Mouse (Mus musculus): ENCODE results near the gene Cyfip1. TPM values are rescaled to one million over a fixed set of nuclear protein-coding genes. Genes with fewer than 3 reads are reported as not detected.

Cyfip1 gene
- 76.2 and 79.7 TPM in 2 replicates for total RNA-seq (2021)
- long read RNA-seq, experiment 1, full-length matches to known transcripts: 46 of 66 reads
- long read RNA-seq, experiment 1, partial matches to known transcripts: 17 of 66 reads
- long read RNA-seq, experiment 1, other reads (novel, unspliced or antisense): 3 of 66 reads
- long read RNA-seq, experiment 2, full-length matches to known transcripts: 40 of 57 reads
- long read RNA-seq, experiment 2, partial matches to known transcripts: 9 of 57 reads
- long read RNA-seq, experiment 2, other reads (novel, unspliced or antisense): 8 of 57 reads

GRCm38 (mm10) chr7:55841445-55841844, at the start of gene Cyfip1:
Gene Cyfip1, plus strand, starts transcription at chr7:55841745.
- no peak for DNase-seq

GRCm38 (mm10) chr7:55792280-55792679, 49.3 kb upstream of the Cyfip1 start:
- DNase-seq: no peak

- no peak for DNase-seq
These were observed 48.2 kb upstream of the Cyfip1 start for GRCm38 (mm10) chr7:55793236-55793951.

GRCm38 (mm10) chr7:55793952-55794603, 47.5 kb upstream of the Cyfip1 start, which contains the start of gene Tubgcp5:
Gene Tubgcp5, plus strand, starts transcription at chr7:55794154.
- DNase-seq: peak; percentile 99

- DNase-seq: no peak
These were observed 41.6 kb upstream of the Cyfip1 start for GRCm38 (mm10) chr7:55799981-55800380.

- DNase-seq: no peak
These were observed 31.6 kb upstream of the Cyfip1 start for GRCm38 (mm10) chr7:55809967-55810366.

- DNase-seq: no peak
These were observed 17.1 kb upstream of the Cyfip1 start for GRCm38 (mm10) chr7:55824468-55824867.

- no peak for DNase-seq
These were observed 14.0 kb upstream of the Cyfip1 start for GRCm38 (mm10) chr7:55827551-55827950.

- no peak for DNase-seq
These were observed 4.7 kb upstream of the Cyfip1 start for GRCm38 (mm10) chr7:55836877-55837276.

GRCm38 (mm10) chr7:55841977-55842503, 495 bp downstream of the Cyfip1 start:
- DNase-seq: peak; percentile 97

GRCm38 (mm10) chr7:55842504-55843152, 1.1 kb downstream of the Cyfip1 start:
- peak; percentile 64 for DNase-seq

GRCm38 (mm10) chr7:55846606-55847312, 5.2 kb downstream of the Cyfip1 start:
- DNase-seq: no peak

- DNase-seq: no peak
These were observed 8.5 kb downstream of the Cyfip1 start for GRCm38 (mm10) chr7:55849948-55850571.

GRCm38 (mm10) chr7:55852787-55853186, 11.2 kb downstream of the Cyfip1 start:
- DNase-seq: no peak

- no peak for DNase-seq
These were observed 14.1 kb downstream of the Cyfip1 start for GRCm38 (mm10) chr7:55855597-55855996.

GRCm38 (mm10) chr7:55856741-55857140, 15.2 kb downstream of the Cyfip1 start:
- no peak for DNase-seq

GRCm38 (mm10) chr7:55857729-55858128, 16.2 kb downstream of the Cyfip1 start:
- DNase-seq: no peak

GRCm38 (mm10) chr7:55858836-55859517, 17.4 kb downstream of the Cyfip1 start:
- no peak for DNase-seq

- no peak for DNase-seq
These were observed 17.9 kb downstream of the Cyfip1 start for GRCm38 (mm10) chr7:55859518-55859872.

GRCm38 (mm10) chr7:55859956-55860355, 18.4 kb downstream of the Cyfip1 start:
- no peak for DNase-seq

- DNase-seq: no peak
These were observed 19.6 kb downstream of the Cyfip1 start for GRCm38 (mm10) chr7:55861175-55861574.

All from adrenal gland, postnatal 14 days (tissue).